Mouse (Mus musculus) brain, embryonic 14.5 days (tissue): ENCODE data around the gene Txndc11.

Experiments used
- CTCF ChIP-seq: fragments of 200-500 bp; IDR thresholded peaks from 2 replicates; pipeline ENCODE4 v1.5.1; 2012; ENCODE audit warnings: inconsistent platforms, mild to moderate bottlenecking, moderate library complexity, borderline replicate concordance; ENCODE audit not compliant: insufficient read depth, insufficient read length; ENCODE audit errors: extremely low read depth
- POLR2A ChIP-seq: fragments of 200-500 bp; IDR thresholded peaks from 2 replicates; pipeline ENCODE4 v1.6.1; 2012; ENCODE audit warnings: mild to moderate bottlenecking, inconsistent platforms, borderline replicate concordance; ENCODE audit not compliant: poor library complexity, insufficient read depth, insufficient read length, severe bottlenecking; ENCODE audit errors: extremely low read depth

- TF ChIP-seq CTCF (no peak), POLR2A (no peak)
Observed at GRCm38 (mm10) chr16:11086299-11086698, 48.2 kb downstream of the Txndc11 start.
